Mouse (Mus musculus) ES-Bruce4 (cell line): ENCODE data around the gene Ets2. TPM values are rescaled to one million over a fixed set of nuclear protein-coding genes. Genes with fewer than 3 reads are reported as not detected.
"Not testable (repeated sequence)": the region's sequence is repeated elsewhere in the genome, so short reads cannot be mapped to it uniquely, and the experiment has no call there.

Source experiments
- H3K27ac ChIP-seq: 2 replicates; pipeline ENCODE4 v1.5.1; 2012; ENCODE audit warnings: low read length, inconsistent platforms; ENCODE audit not compliant: insufficient read depth
- H3K27me3 ChIP-seq: 2 replicates; pipeline ENCODE4 v1.6.1; 2012; ENCODE audit warnings: mild to moderate bottlenecking, low read length, inconsistent platforms; ENCODE audit not compliant: control insufficient read depth, poor library complexity, insufficient read depth, severe bottlenecking
- H3K36me3 ChIP-seq: 2 replicates; pipeline ENCODE4 v1.6.1; 2012; ENCODE audit warnings: inconsistent platforms, mild to moderate bottlenecking, low read length, moderate library complexity; ENCODE audit not compliant: control insufficient read depth, poor library complexity, insufficient read depth, severe bottlenecking
- H3K4me1 ChIP-seq: one replicate; pipeline ENCODE4 v1.8.1; 2011; ENCODE audit warnings: low read length; ENCODE audit not compliant: control insufficient read depth, insufficient read depth
- H3K4me3 ChIP-seq: 2 replicates; pipeline ENCODE4 v1.5.1; 2011; ENCODE audit warnings: low read depth, mild to moderate bottlenecking, low read length
- H3K9ac ChIP-seq: 2 replicates; pipeline ENCODE4 v1.6.1; 2012; ENCODE audit warnings: low read depth, mild to moderate bottlenecking, inconsistent platforms; ENCODE audit not compliant: poor library complexity, severe bottlenecking
- H3K9me3 ChIP-seq: replicated peaks from 2 replicates; pipeline ENCODE4 v1.6.1; 2012; ENCODE audit warnings: mild to moderate bottlenecking, low read length, inconsistent platforms; ENCODE audit not compliant: control insufficient read depth, poor library complexity, insufficient read depth, severe bottlenecking
- CTCF ChIP-seq: IDR thresholded peaks from one replicate; pipeline ENCODE4 v1.8.1; 2011; ENCODE audit warnings: low read depth, low read length
- EP300 ChIP-seq: IDR thresholded peaks from 2 replicates; pipeline ENCODE4 v1.6.1; 2011; ENCODE audit warnings: low read depth, low read length; ENCODE audit not compliant: insufficient read depth
- POLR2A ChIP-seq: IDR thresholded peaks from one replicate; pipeline ENCODE4 v1.8.1; 2011; ENCODE audit warnings: low read length; ENCODE audit not compliant: insufficient read depth
- polyA plus RNA-seq: library from polyadenylated mRNA; stranded (reverse); fragments of >200 nt; gene quantifications from 2 replicates; pipeline ENCODE4 v1.2.4, GENCODE M21; 2011; ENCODE audit warnings: low read depth; ENCODE audit not compliant: missing spikeins, insufficient read depth, insufficient read length

Ets2 gene
- polyA plus RNA-seq, 1 experiment = 32.5 TPM

DNA sequence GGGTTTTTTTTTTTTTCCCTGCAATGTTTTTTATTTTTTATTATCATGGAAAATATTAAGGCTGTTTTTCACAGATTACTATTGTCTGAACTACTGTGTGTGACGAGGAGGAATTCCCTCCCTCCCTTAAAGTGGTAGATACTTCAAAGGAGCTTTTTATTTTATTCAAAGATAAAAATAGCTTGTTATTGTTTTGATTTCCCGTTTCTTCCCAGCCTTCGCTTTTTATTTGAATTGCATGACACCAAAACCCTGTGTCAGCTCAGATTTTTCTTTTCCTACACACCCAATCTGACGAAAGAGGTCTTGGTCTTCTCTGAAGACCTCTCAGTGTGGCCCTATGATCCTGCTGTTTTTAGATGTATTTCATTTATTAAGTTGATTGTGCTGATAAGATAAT, 7.3 kb downstream of the Ets2 start:
- peaks cover 6% of the 10 kb centered on the region for H3K36me3 ChIP-seq

DNA sequence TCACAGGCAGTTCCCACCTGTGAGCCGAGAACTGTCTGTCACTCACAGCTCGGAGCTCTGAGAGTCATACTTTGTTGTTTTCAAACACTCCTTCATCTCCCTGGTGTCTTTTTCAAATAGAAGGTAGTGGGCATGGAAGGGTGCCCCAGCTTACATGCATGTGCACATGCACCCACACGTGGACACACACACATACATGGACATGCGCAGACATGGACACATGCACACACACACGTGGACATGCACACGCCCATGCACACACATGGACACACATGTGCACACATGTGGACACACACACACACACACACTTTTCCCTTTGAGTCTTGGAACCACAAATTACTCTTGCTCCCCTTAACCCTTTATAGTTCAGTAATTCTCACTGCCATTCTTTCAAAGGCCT, 8.3 kb downstream of the Ets2 start:
- Histone ChIP-seq H3K4me3 (no peak overlapping the region), H3K36me3 (peaks cover 8% of the 10 kb centered on the region), H3K27ac (no peak overlapping the region), H3K9me3 (no peaks in the 10 kb centered on the region), H3K4me1 (no peaks in the 10 kb centered on the region), H3K9ac (no peak overlapping the region), H3K27me3 (no peaks in the 10 kb centered on the region)
- TF ChIP-seq POLR2A (no peak), CTCF (no peak), EP300 (no peak)

More for the DNA sequence above, 7.3 kb downstream of the Ets2 start:
- H3K27me3 ChIP-seq = no peaks in the 10 kb centered on the region
- no peaks in the 10 kb centered on the region for H3K4me1 ChIP-seq
- no peak overlapping the region for H3K27ac ChIP-seq
- no peaks in the 10 kb centered on the region for H3K9me3 ChIP-seq
- H3K4me3 ChIP-seq = no peak overlapping the region
- TF ChIP-seq POLR2A (no peak), EP300 (no peak), CTCF (no peak)
- H3K9ac ChIP-seq = no peak overlapping the region

DNA sequence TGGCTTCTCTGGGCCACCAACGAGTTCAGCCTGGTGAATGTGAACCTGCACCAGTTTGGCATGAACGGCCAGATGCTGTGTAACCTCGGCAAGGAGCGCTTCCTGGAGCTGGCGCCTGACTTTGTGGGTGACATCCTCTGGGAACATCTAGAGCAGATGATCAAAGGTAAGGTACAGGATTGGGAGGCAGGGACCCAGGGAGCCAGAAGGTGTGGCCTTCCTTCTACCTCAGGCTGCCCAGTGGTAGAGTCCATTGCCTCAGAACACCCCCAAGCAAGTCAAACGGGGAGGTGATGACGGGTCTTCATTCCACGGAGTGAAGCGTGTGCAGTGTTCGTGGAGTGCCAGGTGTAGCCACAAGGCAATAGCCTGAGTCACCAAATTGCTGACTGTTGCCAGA, 10.2 kb downstream of the Ets2 start:
- no peaks in the 10 kb centered on the region for H3K9me3 ChIP-seq
- H3K4me3 ChIP-seq = no peak overlapping the region
- TF ChIP-seq EP300 (no peak), CTCF (no peak), POLR2A (no peak)

DNA sequence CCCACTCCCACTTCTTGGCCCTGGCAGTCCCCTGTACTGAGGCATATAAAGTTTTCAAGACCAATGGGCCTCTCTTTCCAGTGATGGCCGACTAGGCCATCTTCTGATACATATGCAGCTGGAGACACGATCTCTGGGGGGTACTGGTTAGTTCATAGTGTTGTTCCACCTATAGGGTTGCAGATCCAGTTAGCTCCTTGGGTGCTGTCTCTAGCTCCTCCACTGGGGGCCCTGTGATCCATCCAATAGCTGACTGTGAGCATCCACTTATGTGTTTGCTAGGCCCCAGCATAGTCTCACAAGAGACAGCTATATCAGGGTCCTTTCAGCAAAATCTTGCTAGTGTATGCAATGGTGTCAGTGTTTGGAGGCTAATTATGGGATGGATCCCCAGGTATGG, 11.2 kb downstream of the Ets2 start:
- H3K36me3 ChIP-seq = peaks cover 24% of the 10 kb centered on the region
- not testable (repeated sequence) for H3K4me3 ChIP-seq, H3K4me1 ChIP-seq, H3K9me3 ChIP-seq, H3K9ac ChIP-seq, H3K27ac ChIP-seq, H3K27me3 ChIP-seq

More for the DNA sequence above, 10.2 kb downstream of the Ets2 start:
- no peaks in the 10 kb centered on the region for H3K27me3 ChIP-seq
- H3K9ac ChIP-seq = no peak overlapping the region
- no peak overlapping the region for H3K27ac ChIP-seq
- peaks cover 3% of the 10 kb centered on the region for H3K4me1 ChIP-seq
- peaks cover 20% of the 10 kb centered on the region for H3K36me3 ChIP-seq

DNA sequence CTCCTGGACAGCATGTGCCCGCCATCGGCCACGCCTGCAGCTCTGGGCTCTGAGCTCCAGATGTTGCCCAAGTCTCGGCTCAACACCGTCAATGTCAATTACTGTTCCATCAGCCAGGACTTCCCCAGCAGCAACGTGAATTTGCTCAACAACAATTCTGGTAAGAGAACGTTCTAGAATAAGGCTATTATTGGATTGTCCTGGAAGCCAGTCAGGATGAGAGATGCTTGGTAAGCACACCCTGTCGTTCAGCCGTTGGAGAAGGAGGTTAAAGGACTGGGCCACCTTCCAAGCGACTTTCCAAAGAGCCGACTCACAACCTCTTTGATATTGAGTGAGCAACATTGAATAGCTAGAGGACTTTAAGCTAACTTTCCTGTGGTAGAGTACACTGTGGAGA, 13.2 kb downstream of the Ets2 start:
- Histone ChIP-seq H3K36me3 (peaks cover 35% of the 10 kb centered on the region), H3K27ac (no peak overlapping the region), H3K27me3 (no peaks in the 10 kb centered on the region), H3K4me1 (peaks cover 3% of the 10 kb centered on the region), H3K9ac (no peak overlapping the region), H3K4me3 (no peak overlapping the region), H3K9me3 (no peaks in the 10 kb centered on the region)
- TF ChIP-seq POLR2A (no peak), CTCF (no peak), EP300 (no peak)

DNA sequence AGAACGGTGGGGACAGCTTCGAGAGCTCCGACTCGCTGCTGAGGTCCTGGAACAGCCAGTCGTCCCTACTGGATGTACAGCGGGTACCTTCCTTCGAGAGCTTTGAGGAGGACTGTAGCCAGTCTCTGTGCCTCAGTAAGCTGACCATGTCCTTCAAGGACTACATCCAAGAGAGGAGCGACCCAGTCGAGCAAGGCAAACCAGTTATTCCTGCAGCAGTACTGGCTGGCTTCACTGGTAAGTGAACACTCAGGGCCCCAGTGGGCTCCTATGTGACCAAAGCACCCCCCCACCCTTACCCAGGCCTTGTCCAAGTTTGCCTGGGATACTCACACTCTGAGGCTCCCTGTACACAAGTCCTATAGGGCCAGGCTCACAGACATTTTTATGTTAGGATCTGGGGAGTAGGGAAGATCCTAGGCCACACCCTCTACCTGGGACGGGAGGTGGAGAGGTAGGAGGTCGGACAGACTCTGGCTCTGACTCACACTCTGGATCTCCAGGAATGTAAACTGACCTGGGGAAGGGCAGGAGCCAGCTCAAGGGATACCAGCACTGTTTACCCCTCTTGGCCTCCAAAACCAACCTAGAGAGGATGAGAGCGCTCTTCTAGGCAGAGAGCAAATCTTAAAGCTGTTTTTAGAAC, 14.3 kb downstream of the Ets2 start:
- no peak overlapping the region for H3K27ac ChIP-seq
- H3K36me3 ChIP-seq = peaks cover 34% of the 10 kb centered on the region
- 0 out of 2 replicates have a peak, but pooled peaks cover 3% of the 10 kb centered on the region for H3K9me3 ChIP-seq
- peaks cover 3% of the 10 kb centered on the region for H3K4me1 ChIP-seq
- no peaks in the 10 kb centered on the region for H3K27me3 ChIP-seq
- no peak overlapping the region for H3K9ac ChIP-seq
- TF ChIP-seq POLR2A = no peak
- no peak for TF ChIP-seq EP300
- TF ChIP-seq CTCF = no peak
- no peak overlapping the region for H3K4me3 ChIP-seq

DNA sequence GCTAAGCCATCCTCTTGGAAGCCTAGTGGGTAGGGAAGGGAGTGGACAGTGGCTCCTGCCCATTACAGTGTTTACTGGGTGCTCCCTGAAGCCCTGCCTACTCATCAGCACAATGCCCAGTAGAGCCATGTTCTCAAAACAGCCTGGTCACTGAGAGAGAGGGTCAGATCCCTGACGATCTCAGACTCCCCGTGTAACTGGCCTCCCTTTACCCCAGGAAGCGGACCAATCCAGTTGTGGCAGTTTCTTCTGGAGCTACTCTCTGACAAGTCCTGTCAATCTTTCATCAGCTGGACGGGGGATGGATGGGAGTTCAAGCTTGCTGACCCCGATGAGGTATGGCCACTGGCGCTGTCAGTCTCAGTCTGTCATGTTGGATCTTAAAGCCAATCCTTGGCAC, 15.8 kb downstream of the Ets2 start:
- Histone ChIP-seq H3K36me3 (peaks cover 32% of the 10 kb centered on the region), H3K4me1 (peaks cover 3% of the 10 kb centered on the region), H3K9me3 (peaks cover 3% of the 10 kb centered on the region; the same call in 1 of the 2 replicates), H3K27ac (no peak overlapping the region), H3K27me3 (no peaks in the 10 kb centered on the region), H3K9ac (no peak overlapping the region), H3K4me3 (no peak overlapping the region)
- TF ChIP-seq CTCF = no peak
